Mouse (Mus musculus) ES-E14 (cell line): ENCODE data around the gene Npc2. TPM values are rescaled to one million over a fixed set of nuclear protein-coding genes. Genes with fewer than 3 reads are reported as not detected.

ENCODE experiments used
- DNase-seq: peaks from one replicate; pipeline ENCODE4 v3.0.0-alpha.2; 2013; ENCODE audit warnings: low read depth, low spot score
- H3K27ac ChIP-seq: 2 replicates; pipeline ENCODE4 v1.5.1; 2012; ENCODE audit warnings: low read depth, mild to moderate bottlenecking, low read length, moderate library complexity, mixed read lengths; ENCODE audit not compliant: poor library complexity, insufficient read depth, severe bottlenecking
- H3K36me3 ChIP-seq: 2 replicates; pipeline ENCODE4 v1.6.1; 2012; ENCODE audit warnings: mild to moderate bottlenecking, low read length, moderate library complexity, mixed read lengths; ENCODE audit not compliant: control insufficient read depth, poor library complexity, insufficient read depth, severe bottlenecking
- H3K4me1 ChIP-seq, 2 experiments: fragments of 150-350 bp in 1 of 2; sonication (generic) in 1 of 2; 2 replicates each; pipeline ENCODE4 v1.6.1; 2012; ENCODE audit warnings: low read length in 2 of 2, mild to moderate bottlenecking in 1 of 2, mixed read lengths in 1 of 2; ENCODE audit not compliant: control insufficient read depth in 2 of 2, insufficient read depth in 2 of 2, poor library complexity in 1 of 2
- H3K4me3 ChIP-seq, 2 experiments: fragments of 150-350 bp in 1 of 2; sonication (generic) in 1 of 2; 2 replicates each; pipeline ENCODE4 v1.5.1; 2012; ENCODE audit warnings: low read length in 2 of 2, low read depth in 1 of 2, mild to moderate bottlenecking in 1 of 2, mixed read lengths in 1 of 2; ENCODE audit not compliant: insufficient read depth in 1 of 2, poor library complexity in 1 of 2, severe bottlenecking in 1 of 2
- H3K9ac ChIP-seq: 2 replicates; pipeline ENCODE4 v1.6.1; 2012; ENCODE audit warnings: low read depth, mild to moderate bottlenecking, low read length, mixed read lengths; ENCODE audit not compliant: poor library complexity, insufficient read depth, severe bottlenecking
- H3K9me3 ChIP-seq: fragments of 150-350 bp; sonication (generic); 2 replicates; pipeline ENCODE4 v1.6.1; 2012; ENCODE audit warnings: low read depth, mild to moderate bottlenecking, low read length; ENCODE audit not compliant: control insufficient read depth, insufficient read depth
- CHD2 ChIP-seq: IDR thresholded peaks from 2 replicates; pipeline ENCODE4 v1.6.1; 2014; ENCODE audit warnings: mild to moderate bottlenecking, low read depth, low read length, inconsistent platforms
- HCFC1 ChIP-seq: IDR thresholded peaks from 2 replicates; pipeline ENCODE4 v1.6.1; 2012; ENCODE audit warnings: low read length, inconsistent platforms, borderline replicate concordance; ENCODE audit not compliant: insufficient read depth
- MAFK ChIP-seq: IDR thresholded peaks from 2 replicates; pipeline ENCODE4 v1.6.1; 2014; ENCODE audit warnings: mild to moderate bottlenecking, low read depth, low read length, inconsistent platforms; ENCODE audit not compliant: insufficient read depth
- ZC3H11A ChIP-seq: IDR thresholded peaks from 2 replicates; pipeline ENCODE4 v1.6.1; 2012; ENCODE audit warnings: low read depth, mild to moderate bottlenecking, inconsistent platforms, low read length, borderline replicate concordance
- ZNF384 ChIP-seq: IDR thresholded peaks from 2 replicates; pipeline ENCODE4 v1.6.1; 2012; ENCODE audit warnings: low read depth, low read length, inconsistent platforms
- in situ Hi-C, 2 experiments: fragments of 600-800 bp; cut with MboI; formaldehyde crosslinking; loops; one replicate each; pipeline ENCODE4 v1.15.1; 2025; ENCODE audit warnings: low sequenced_read_pairs in 2 of 2, inconsistent platforms in 1 of 2; ENCODE audit not compliant: unreplicated experiment in 2 of 2
- total RNA-seq: library from RNA; depleted of rRNA; stranded (reverse); fragments of 300-350 nt; gene quantifications from 2 replicates; pipeline ENCODE4 v1.2.3, GENCODE M21; 2012

Gene Npc2
- total RNA-seq, 1 experiment: 84.5 TPM

GRCm38 (mm10) chr12:84813773-84814172 lies 40.8 kb upstream of the Npc2 start:
- no peak for DNase-seq
- Histone ChIP-seq H3K9me3 (no peaks in the 10 kb centered on the region), H3K36me3 (no peaks in the 10 kb centered on the region), H3K4me1 (no peaks in the 10 kb centered on the region), H3K27ac (no peak overlapping the region), H3K9ac (no peak overlapping the region), H3K4me3 (no peak overlapping the region)
- no peak for TF ChIP-seq MAFK
- in situ Hi-C loops: no loop called here

GRCm38 (mm10) chr12:84812004-84812403 lies 39.1 kb upstream of the Npc2 start:
- peaks cover 0 to 3% of the 10 kb centered on the region in 2 experiments; a peak in 1 of 4 replicates for H3K4me1 ChIP-seq
- in situ Hi-C loops: no loop called here
- no peaks in the 10 kb centered on the region for H3K9me3 ChIP-seq
- H3K4me3 ChIP-seq: no peak overlapping the region
- H3K27ac ChIP-seq: no peak overlapping the region
- no peaks in the 10 kb centered on the region for H3K36me3 ChIP-seq
- no peak overlapping the region for H3K9ac ChIP-seq
- no peak for DNase-seq
- TF ChIP-seq CHD2 (no peak), MAFK (no peak), ZNF384 (no peak), ZC3H11A (no peak), HCFC1 (no peak)

GRCm38 (mm10) chr12:84811510-84811909 lies 38.6 kb upstream of the Npc2 start:
- DNase-seq: no peak
- Histone ChIP-seq H3K4me1 (peaks cover 0 to 5% of the 10 kb centered on the region in 2 experiments; a peak in 2 of 4 replicates), H3K9ac (no peak overlapping the region), H3K9me3 (no peaks in the 10 kb centered on the region), H3K36me3 (no peaks in the 10 kb centered on the region), H3K4me3 (no peak overlapping the region), H3K27ac (no peak overlapping the region)
- in situ Hi-C loops: no loop called here
- TF ChIP-seq ZNF384: no peak
- no peak for TF ChIP-seq CHD2
- no peak for TF ChIP-seq ZC3H11A
- no peak for TF ChIP-seq MAFK
- TF ChIP-seq HCFC1: no peak

GRCm38 (mm10) chr12:84810810-84811209 lies 37.9 kb upstream of the Npc2 start:
- Histone ChIP-seq H3K9me3 (no peaks in the 10 kb centered on the region), H3K27ac (no peak overlapping the region), H3K9ac (no peak overlapping the region), H3K4me3 (no peak overlapping the region), H3K4me1 (peaks cover 0 to 5% of the 10 kb centered on the region in 2 experiments; a peak in 2 of 4 replicates), H3K36me3 (no peaks in the 10 kb centered on the region)
- TF ChIP-seq HCFC1 (no peak), ZC3H11A (no peak)
- DNase-seq: no peak
- in situ Hi-C loops: no loop called here

- Histone ChIP-seq H3K36me3 (no peaks in the 10 kb centered on the region), H3K27ac (no peak overlapping the region), H3K9ac (no peak overlapping the region), H3K4me1 (peaks cover 0 to 9% of the 10 kb centered on the region in 2 experiments; a peak in 2 of 4 replicates), H3K4me3 (no peak overlapping the region), H3K9me3 (no peaks in the 10 kb centered on the region)
- no peak for TF ChIP-seq HCFC1
- TF ChIP-seq ZC3H11A: no peak
- no peak for TF ChIP-seq ZNF384
- TF ChIP-seq MAFK: no peak
- TF ChIP-seq CHD2: no peak
- no peak for DNase-seq
- in situ Hi-C loops: no loop called here
Observed at GRCm38 (mm10) chr12:84809033-84809432, 36.1 kb upstream of the Npc2 start.
